Mouse (Mus musculus) right cerebral cortex, adult 18-20 months (tissue): ENCODE results near the gene Ghsr.

ENCODE experiments used
- DNase-seq: peaks from one replicate; pipeline ENCODE4 v3.0.0; 2022; ENCODE audit warnings: mixed read lengths

The Ghsr gene

GRCm38 (mm10) chr3:27413566-27413965 lies 42.4 kb downstream of the Ghsr start:
- DNase-seq = no peak

- DNase-seq = no peak
These were observed 45.6 kb downstream of the Ghsr start for GRCm38 (mm10) chr3:27416786-27417185.

- no peak for DNase-seq
These were observed 47.5 kb downstream of the Ghsr start for GRCm38 (mm10) chr3:27418602-27419001.

GRCm38 (mm10) chr3:27421980-27422379 lies 50.8 kb downstream of the Ghsr start:
- no peak for DNase-seq

- no peak for DNase-seq
These were observed 51.4 kb downstream of the Ghsr start for GRCm38 (mm10) chr3:27422521-27422920.

- DNase-seq = no peak
These were observed 53.0 kb downstream of the Ghsr start for GRCm38 (mm10) chr3:27424049-27424667.

- no peak for DNase-seq
These were observed 56.3 kb downstream of the Ghsr start for GRCm38 (mm10) chr3:27427406-27427805.
